20 mouse cellular contexts compared by ENCODE assay signal in the genomic region with DNA sequence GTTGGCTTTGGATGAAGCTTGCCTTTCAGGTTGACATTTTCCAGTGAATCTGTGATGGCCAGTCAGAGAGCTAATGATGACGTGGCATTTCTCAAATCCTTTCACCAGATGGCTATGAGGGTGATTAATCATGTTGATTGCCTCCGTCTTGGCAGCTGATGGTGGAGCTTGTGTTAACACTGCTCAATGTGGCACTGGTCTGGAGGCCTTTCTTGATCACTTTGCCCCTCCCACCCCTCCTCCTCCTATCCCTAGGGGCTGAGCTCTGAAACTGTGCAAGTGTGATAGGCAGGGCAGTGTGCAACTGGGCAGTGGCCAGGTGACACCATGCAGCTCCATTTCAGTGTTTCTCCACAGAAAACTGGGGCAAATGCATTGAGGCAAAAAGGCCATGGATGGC. TPM values are rescaled to one million over a fixed set of nuclear protein-coding genes. Genes with fewer than 3 reads are reported as not detected.
DNase-seq lines count a peak whose midpoint lies in the region; ATAC-seq and TF ChIP-seq lines count a peak whose summit lies in the region.
"Had no signal": no experiment of that assay in that cellular context is flagged by ENCODE, and none has a peak within 500 bp of the region (broad histone marks: within the 10 kb centered on the region; RNA-seq: fewer than 3 reads in every experiment).

No protein-coding gene starts in this region.

- no peak overlapping the region for H3K4me2 ChIP-seq in hindbrain, embryonic 15.5 days
- H3K4me2 ChIP-seq in hindbrain, embryonic 14.5 days (replicated peaks): no peak overlapping the region
- H3K4me2 ChIP-seq in liver, postnatal 0 days (ENCODE audit: low read depth, low read length): no peak overlapping the region
- no peak overlapping the region for H3K4me2 ChIP-seq in lung, postnatal 0 days (replicated peaks; ENCODE audit: low read depth, low read length)
- H3K4me2 ChIP-seq: forebrain, embryonic 15.5 days; heart, embryonic 12.5 days; hindbrain, embryonic 13.5 days; limb, embryonic 12.5 days; liver, embryonic 15.5 days had no signal

- no peaks in the 10 kb centered on the region for H3K27me3 ChIP-seq in hindbrain, embryonic 15.5 days
- H3K27me3 ChIP-seq in hindbrain, embryonic 14.5 days (ENCODE audit: control insufficient read depth, insufficient read depth, low read length): no peaks in the 10 kb centered on the region
- no peaks in the 10 kb centered on the region for H3K27me3 ChIP-seq in liver, postnatal 0 days (ENCODE audit: insufficient read depth, low read length)
- H3K27me3 ChIP-seq in lung, postnatal 0 days (replicated peaks; ENCODE audit: insufficient read depth, low read length): no peaks in the 10 kb centered on the region
- H3K27me3 ChIP-seq: forebrain, embryonic 15.5 days; heart, embryonic 12.5 days; hindbrain, embryonic 13.5 days; limb, embryonic 12.5 days; liver, embryonic 15.5 days had no signal

- no peaks in the 10 kb centered on the region for H3K4me1 ChIP-seq in hindbrain, embryonic 15.5 days (replicated peaks)
- no peaks in the 10 kb centered on the region for H3K4me1 ChIP-seq in hindbrain, embryonic 14.5 days (replicated peaks; ENCODE audit: control insufficient read depth, insufficient read depth, low read length)
- H3K4me1 ChIP-seq in liver, postnatal 0 days (ENCODE audit: insufficient read depth): no peaks in the 10 kb centered on the region
- no peaks in the 10 kb centered on the region for H3K4me1 ChIP-seq in lung, postnatal 0 days (ENCODE audit: insufficient read depth, low read depth, low read length)
- H3K4me1 ChIP-seq: heart, embryonic 12.5 days; hindbrain, embryonic 13.5 days; liver, embryonic 15.5 days had no signal

- 0 out of 2 replicates have a peak, but pooled peaks have one; percentile 42 for ATAC-seq in hindbrain, embryonic 15.5 days (ENCODE audit: low FRiP score, low read depth)
- no peak for ATAC-seq in hindbrain, embryonic 14.5 days (ENCODE audit: low FRiP score)
- ATAC-seq in liver, postnatal 0 days: no peak
- ATAC-seq in lung, postnatal 0 days: no peak
- ATAC-seq: activated CD4-positive, CD25-positive, alpha-beta regulatory T cell, adult 4 months; forebrain, embryonic 15.5 days; midbrain, embryonic 16.5 days had no signal

- H3K27ac ChIP-seq in hindbrain, embryonic 15.5 days (replicated peaks): no peak overlapping the region
- H3K27ac ChIP-seq in hindbrain, embryonic 14.5 days: no peak overlapping the region
- no peak overlapping the region for H3K27ac ChIP-seq in liver, postnatal 0 days (ENCODE audit: low read depth)
- H3K27ac ChIP-seq in lung, postnatal 0 days (ENCODE audit: low read length): no peak overlapping the region
- H3K27ac ChIP-seq: forebrain, embryonic 15.5 days; hindbrain, embryonic 13.5 days; left cerebral cortex, adult 2 months; limb, embryonic 12.5 days; liver, embryonic 15.5 days had no signal

- 32% methylated on average over 2 of the region's 2 CpGs for WGBS in hindbrain, embryonic 15.5 days
- WGBS in hindbrain, embryonic 14.5 days: 47% methylated on average over 2 of the region's 2 CpGs
- 68% methylated on average over 2 of the region's 2 CpGs for WGBS in liver, postnatal 0 days (ENCODE audit: insufficient replicate concordance)
- 52% methylated on average over 2 of the region's 2 CpGs for WGBS in lung, postnatal 0 days

- H3K36me3 ChIP-seq in hindbrain, embryonic 15.5 days: no peaks in the 10 kb centered on the region
- H3K36me3 ChIP-seq in hindbrain, embryonic 14.5 days (replicated peaks; ENCODE audit: control insufficient read depth, insufficient read depth): no peaks in the 10 kb centered on the region
- H3K36me3 ChIP-seq in liver, postnatal 0 days (replicated peaks; ENCODE audit: insufficient read depth, low read length): no peaks in the 10 kb centered on the region
- no peaks in the 10 kb centered on the region for H3K36me3 ChIP-seq in lung, postnatal 0 days (ENCODE audit: insufficient read depth, low read length)
- H3K36me3 ChIP-seq: forebrain, embryonic 15.5 days; heart, embryonic 12.5 days; hindbrain, embryonic 13.5 days; limb, embryonic 12.5 days; liver, embryonic 15.5 days had no signal

- no peaks in the 10 kb centered on the region for H3K9me3 ChIP-seq in hindbrain, embryonic 15.5 days
- H3K9me3 ChIP-seq in hindbrain, embryonic 14.5 days (ENCODE audit: control insufficient read depth, low read length): no peaks in the 10 kb centered on the region
- H3K9me3 ChIP-seq in liver, postnatal 0 days (ENCODE audit: low read length): no peaks in the 10 kb centered on the region; the same call in 1 of the 2 replicates
- no peaks in the 10 kb centered on the region for H3K9me3 ChIP-seq in lung, postnatal 0 days (ENCODE audit: low read length)
- H3K9me3 ChIP-seq: forebrain, embryonic 15.5 days; heart, embryonic 12.5 days; hindbrain, embryonic 13.5 days; limb, embryonic 12.5 days; liver, embryonic 15.5 days had no signal

- TF ChIP-seq CTCF in liver, postnatal 0 days (IDR thresholded peaks at IDR 0.05; ENCODE audit: low read depth): no peak
- no peak for TF ChIP-seq CTCF in lung, postnatal 0 days (IDR thresholded peaks at IDR 0.05)

- no peak overlapping the region for H3K4me3 ChIP-seq in hindbrain, embryonic 15.5 days
- no peak overlapping the region for H3K4me3 ChIP-seq in hindbrain, embryonic 14.5 days (replicated peaks; ENCODE audit: low read length)
- H3K4me3 ChIP-seq in liver, postnatal 0 days (ENCODE audit: low read depth, low read length): no peak overlapping the region
- no peak overlapping the region for H3K4me3 ChIP-seq in lung, postnatal 0 days (ENCODE audit: low read depth, low read length)
- H3K4me3 ChIP-seq: forebrain, embryonic 15.5 days; heart, embryonic 12.5 days; hindbrain, embryonic 13.5 days; left cerebral cortex, adult 2 months; limb, embryonic 12.5 days; liver, embryonic 15.5 days had no signal

- DNase-seq in hindbrain, embryonic 14.5 days (ENCODE audit: low spot score): no peak
- peak; percentile 53 for DNase-seq in 3T3-L1 (ENCODE audit: low read depth, low spot score)
- DNase-seq in adrenal gland, adult 2 months: peak; percentile 47
- DNase-seq in embryo, embryonic 11 days: peak; percentile 31
- DNase-seq in liver, postnatal 0 days: no peak
- no peak for DNase-seq in kidney, postnatal 10 days
- DNase-seq in lung, postnatal 0 days (ENCODE audit: low spot score): no peak
- DNase-seq: gastrocnemius, postnatal 25 days; kidney, postnatal 36 days; right cerebral cortex, postnatal 25 days; thymus, adult 18-20 months had no signal

- H3K9ac ChIP-seq in hindbrain, embryonic 15.5 days: no peak overlapping the region
- H3K9ac ChIP-seq in hindbrain, embryonic 14.5 days: no peak overlapping the region
- H3K9ac ChIP-seq in liver, postnatal 0 days (replicated peaks): no peak overlapping the region
- H3K9ac ChIP-seq in lung, postnatal 0 days (replicated peaks; ENCODE audit: low read depth): no peak overlapping the region
- H3K9ac ChIP-seq: forebrain, embryonic 15.5 days; heart, embryonic 12.5 days; hindbrain, embryonic 13.5 days; limb, embryonic 12.5 days; liver, embryonic 15.5 days had no signal

- TF ChIP-seq EP300 in liver, postnatal 0 days (IDR thresholded peaks at IDR 0.05; ENCODE audit: low read depth): no peak
- no peak for TF ChIP-seq EP300 in lung, postnatal 0 days (IDR thresholded peaks at IDR 0.05)

RNA-seq across cellular contexts. Expression of gene Dusp10, which starts 8.8 kb away (rescaled TPM):
- polyA plus RNA-seq in hindbrain, embryonic 15.5 days (2015; fragmentation: Nextera tagmentation; extraction: Ambion mirVana): 5.0 and 5.3 TPM in 2 replicates
- polyA plus RNA-seq in hindbrain, embryonic 14.5 days (2014; fragmentation: Nextera tagmentation; extraction: Ambion mirVana): 4.4 and 5.2 TPM in 2 replicates
- 10 to 100 TPM; 15.8 to 24.2 TPM for total RNA-seq in adrenal gland, adult 2 months (2021)
- polyA plus RNA-seq in adrenal gland, adult 2 months (2012; rRNA removed): 17.8 and 33.3 TPM in 2 replicates
- 2.6 and 2.7 TPM in 2 replicates for polyA plus RNA-seq in liver, postnatal 0 days (2015; fragmentation: Nextera tagmentation; extraction: Ambion mirVana)
- polyA plus RNA-seq in lung, postnatal 0 days (2015; fragmentation: Nextera tagmentation; extraction: Ambion mirVana): 6.7 and 6.8 TPM in 2 replicates

RNA-seq across cellular contexts. Expression of gene 1700056E22Rik, which starts 29.8 kb away (rescaled TPM):
- 0.67 and 0.73 TPM in 2 replicates for polyA plus RNA-seq in hindbrain, embryonic 15.5 days (2015; fragmentation: Nextera tagmentation; extraction: Ambion mirVana)
- 0.37 and 0.75 TPM in 2 replicates for polyA plus RNA-seq in hindbrain, embryonic 14.5 days (2014; fragmentation: Nextera tagmentation; extraction: Ambion mirVana)
- total RNA-seq in adrenal gland, adult 2 months (2021): 1 to 10 TPM; 1.6 to 3.4 TPM
- polyA plus RNA-seq in adrenal gland, adult 2 months (2012; rRNA removed): 7.0 and 13.6 TPM in 2 replicates
- 2.0 and 2.4 TPM in 2 replicates for polyA plus RNA-seq in liver, postnatal 0 days (2015; fragmentation: Nextera tagmentation; extraction: Ambion mirVana)
- 2.2 and 2.3 TPM in 2 replicates for polyA plus RNA-seq in lung, postnatal 0 days (2015; fragmentation: Nextera tagmentation; extraction: Ambion mirVana)
- total RNA-seq: left cerebral cortex, adult 2 months had no signal

Comparison
In these comparisons a context has a peak if more than half of its experiments do, and no peak if none do; other contexts are left out.
1. DNase-seq: peak in 3T3-L1 (single experiment), adrenal gland, adult 2 months (single experiment) and embryo, embryonic 11 days (single experiment); none in hindbrain, embryonic 14.5 days (single experiment), liver, postnatal 0 days (single experiment), kidney, postnatal 10 days (single experiment) and lung, postnatal 0 days (single experiment).